Mouse (Mus musculus) thymus, adult 2 months (tissue): ENCODE measurements around the gene Rec114.

Experiments
- CTCF ChIP-seq: fragments of 200-500 bp; IDR thresholded peaks from 2 replicates; pipeline ENCODE4 v1.5.1; 2012; ENCODE audit warnings: mild to moderate bottlenecking, control low read depth, low read length, moderate library complexity, borderline replicate concordance; ENCODE audit not compliant: control insufficient read depth, poor library complexity, insufficient read depth; ENCODE audit errors: extremely low read depth
- POLR2A ChIP-seq: fragments of 200-500 bp; IDR thresholded peaks from 2 replicates; pipeline ENCODE4 v1.6.1; 2012; ENCODE audit warnings: mild to moderate bottlenecking, low read length, control low read depth, moderate library complexity; ENCODE audit not compliant: control insufficient read depth, poor library complexity, insufficient read depth; ENCODE audit errors: extremely low read depth

GRCm38 (mm10) chr9:58623009-58623408 is 120.8 kb downstream of the Rec114 start:
- TF ChIP-seq CTCF (no peak), POLR2A (no peak)
